Mouse (Mus musculus) ES-Bruce4 (cell line): ENCODE measurements around the gene Prr22.

ENCODE experiments used
- CTCF ChIP-seq: IDR thresholded peaks from one replicate; pipeline ENCODE4 v1.8.1; 2011; ENCODE audit warnings: low read depth, low read length
- POLR2A ChIP-seq: IDR thresholded peaks from one replicate; pipeline ENCODE4 v1.8.1; 2011; ENCODE audit warnings: low read length; ENCODE audit not compliant: insufficient read depth

GRCm38 (mm10) chr17:56723419-56724161, 46.5 kb upstream of the Prr22 start:
- TF ChIP-seq CTCF (peak; percentile 41), POLR2A (no peak)
